Mouse (Mus musculus): Measurements from ENCODE around the gene Tdpoz3. TPM values are rescaled to one million over a fixed set of nuclear protein-coding genes. Genes with fewer than 3 reads are reported as not detected.

Gene Tdpoz3
- not detected in 2 replicates for polyA plus RNA-seq (2012; rRNA removed)

DNA sequence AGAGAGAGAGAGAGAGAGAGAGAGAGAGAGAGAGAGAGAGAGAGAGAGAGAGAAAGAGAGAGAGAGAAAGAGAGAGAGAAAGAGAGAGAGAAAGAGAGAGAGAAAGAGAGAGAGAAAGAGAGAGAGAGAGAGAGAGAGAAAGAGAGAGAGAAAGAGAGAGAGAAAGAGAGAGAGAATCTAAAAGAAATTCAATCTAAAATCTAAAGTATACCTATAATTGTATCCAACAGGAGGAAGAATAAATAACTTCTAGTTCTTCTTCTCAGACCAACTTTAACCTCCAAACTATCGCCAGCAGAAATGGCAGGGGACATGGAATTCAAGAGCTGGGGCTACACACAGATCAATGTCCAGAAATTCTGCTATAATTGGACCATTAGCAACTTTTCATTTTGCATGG, at the start of gene Tdpoz3:
TSS of gene Tdpoz3 (plus strand) at position 301 of the 400 bp plus-strand sequence.

GRCm38 (mm10) chr3:93796098-93796497, 29.7 kb upstream of the Tdpoz3 start, which contains the start of gene Tdpoz4:
Gene Tdpoz4 (plus strand): TSS chr3:93796398.

Other genes starting within 250 kb of the Tdpoz3 start
- not detected in 2 replicates for gene Tdpoz2, start 173.3 kb upstream of the Tdpoz3 start, polyA plus RNA-seq (2012; rRNA removed)
- gene Tdpoz1, start 149.7 kb upstream of the Tdpoz3 start, polyA plus RNA-seq (2012; rRNA removed): not detected in 2 replicates
- not detected in 2 replicates for gene Gm37596, start 132.9 kb upstream of the Tdpoz3 start, polyA plus RNA-seq (2012; rRNA removed)
- gene Gm5773, start 53.0 kb upstream of the Tdpoz3 start, polyA plus RNA-seq (2012; rRNA removed): not detected in 2 replicates
- not detected in 2 replicates for gene Tdpoz4, start 29.6 kb upstream of the Tdpoz3 start, polyA plus RNA-seq (2012; rRNA removed)
- not detected in 2 replicates for gene Gm9117, start 117.5 kb downstream of the Tdpoz3 start, polyA plus RNA-seq (2012; rRNA removed)
- not detected in 2 replicates for gene Tdpoz5, start 135.3 kb downstream of the Tdpoz3 start, polyA plus RNA-seq (2012; rRNA removed)
- not detected in 2 replicates for gene Gm9125, start 228.9 kb downstream of the Tdpoz3 start, polyA plus RNA-seq (2012; rRNA removed)
- not detected in 2 replicates for gene Gm10697, start 246.6 kb downstream of the Tdpoz3 start, polyA plus RNA-seq (2012; rRNA removed)

Data from liver, embryonic 14 days (tissue).